Mouse (Mus musculus) midbrain, postnatal 0 days (tissue): ENCODE data around the gene Tex14. TPM values are rescaled to one million over a fixed set of nuclear protein-coding genes. Genes with fewer than 3 reads are reported as not detected.

ENCODE experiments used
- ATAC-seq: fragments of 200-750 bp; cut with Nextera tagmentation; 2 replicates; pipeline ENCODE4 v1.8.0; 2017; ENCODE audit warnings: moderate number of reproducible peaks, mild to moderate bottlenecking, moderate TSS enrichment, moderate library complexity; ENCODE audit not compliant: low FRiP score
- DNase-seq: peaks from one replicate; pipeline ENCODE4 v3.0.0-alpha.2; 2015; ENCODE audit warnings: low spot score
- H3K27ac ChIP-seq: fragments of 300-500 bp; sonication (generic); 2 replicates; pipeline ENCODE4 v1.5.1; 2014; ENCODE audit warnings: low read depth, mild to moderate bottlenecking, low read length, mixed read lengths
- H3K27me3 ChIP-seq: fragments of 300-500 bp; sonication (generic); 2 replicates; pipeline ENCODE4 v1.6.1; 2014; ENCODE audit warnings: low read length, control low read depth, mixed read lengths; ENCODE audit not compliant: insufficient read depth
- H3K36me3 ChIP-seq: fragments of 300-500 bp; sonication (generic); 2 replicates; pipeline ENCODE4 v1.6.1; 2014; ENCODE audit warnings: low read length, control low read depth, mixed read lengths; ENCODE audit not compliant: insufficient read depth
- H3K4me1 ChIP-seq: fragments of 300-500 bp; sonication (generic); 2 replicates; pipeline ENCODE4 v1.6.1; 2014; ENCODE audit warnings: mild to moderate bottlenecking, control low read depth, antibody characterized with exemption, low read length, mixed read lengths; ENCODE audit not compliant: insufficient read depth
- H3K4me2 ChIP-seq: fragments of 300-500 bp; sonication (generic); 2 replicates; pipeline ENCODE4 v1.6.1; 2014; ENCODE audit warnings: low read depth, mild to moderate bottlenecking, low read length, mixed read lengths; ENCODE audit not compliant: poor library complexity, severe bottlenecking
- H3K4me3 ChIP-seq: fragments of 300-500 bp; sonication (generic); 2 replicates; pipeline ENCODE4 v1.5.1; 2014; ENCODE audit warnings: low read depth, mild to moderate bottlenecking, low read length, moderate library complexity
- H3K9ac ChIP-seq: fragments of 300-500 bp; sonication (generic); replicated peaks from 2 replicates; pipeline ENCODE4 v1.6.1; 2014; ENCODE audit warnings: mild to moderate bottlenecking, low read length, moderate library complexity, mixed read lengths; ENCODE audit not compliant: poor library complexity, severe bottlenecking
- H3K9me3 ChIP-seq: fragments of 300-500 bp; sonication (generic); 2 replicates; pipeline ENCODE4 v1.6.1; 2016; ENCODE audit warnings: low read length, control low read depth
- CTCF ChIP-seq: IDR thresholded peaks from 2 replicates; pipeline ENCODE4 v1.5.1; 2016; ENCODE audit warnings: antibody characterized with exemption, mild to moderate bottlenecking
- WGBS: fragments of 180-500 bp; shearing (Covaris S2); extraction: QIAGEN DNeasy Blood & Tissue Kit; methylation state at CpG from one replicate; pipeline ENCODE4 v1.1.7; 2014; 5-methylcytosine and 5-hydroxymethylcytosine counted together
- polyA plus RNA-seq: library from polyadenylated mRNA; unstranded; fragments of >200 nt; fragmentation: Nextera tagmentation; extraction: Ambion mirVana; gene quantifications from 2 replicates; pipeline ENCODE4 v1.2.1, GENCODE M21; 2015
- total RNA-seq: library from RNA; depleted of rRNA; stranded (reverse); fragments of >200 nt; gene quantifications from 2 replicates; pipeline ENCODE4 v1.2.3, GENCODE M21; 2014

Gene Tex14
- total and polyA plus RNA-seq, 2 experiments from 2014 or later, result 0.35 to 0.66 TPM

- H3K9me3 ChIP-seq, result no peaks in the 10 kb centered on the region
- TF ChIP-seq CTCF, result no peak
- H3K27me3 ChIP-seq, result no peaks in the 10 kb centered on the region
- H3K4me3 ChIP-seq, result no peak overlapping the region
- 54% methylated on average over 5 of the region's 5 CpGs for WGBS
- H3K4me2 ChIP-seq, result no peak overlapping the region
- no peaks in the 10 kb centered on the region for H3K36me3 ChIP-seq
- no peaks in the 10 kb centered on the region for H3K4me1 ChIP-seq
- no peak overlapping the region for H3K27ac ChIP-seq
- DNase-seq (no peak), ATAC-seq (no peak)
- H3K9ac ChIP-seq, result no peak overlapping the region
Measured at GRCm38 (mm10) chr11:87523466-87523865, 118.6 kb downstream of the Tex14 start.

- Histone ChIP-seq H3K4me3 (no peak overlapping the region), H3K9ac (no peak overlapping the region), H3K4me1 (no peaks in the 10 kb centered on the region), H3K9me3 (no peaks in the 10 kb centered on the region), H3K27ac (no peak overlapping the region), H3K27me3 (no peaks in the 10 kb centered on the region), H3K4me2 (no peak overlapping the region), H3K36me3 (no peaks in the 10 kb centered on the region)
- DNase-seq, result no peak
- TF ChIP-seq CTCF, result no peak
- no peak for ATAC-seq
Measured at GRCm38 (mm10) chr11:87523967-87524366, 119.1 kb downstream of the Tex14 start.

- Histone ChIP-seq H3K9ac (no peak overlapping the region), H3K27me3 (no peaks in the 10 kb centered on the region)
Measured at GRCm38 (mm10) chr11:87524780-87525179, 119.9 kb downstream of the Tex14 start.

GRCm38 (mm10) chr11:87527364-87527763 lies 122.5 kb downstream of the Tex14 start:
- no peaks in the 10 kb centered on the region for H3K36me3 ChIP-seq
- H3K4me3 ChIP-seq, result no peak overlapping the region
- WGBS, result 77% methylated on average over 3 of the region's 3 CpGs
- no peak overlapping the region for H3K9ac ChIP-seq
- ATAC-seq (no peak), DNase-seq (no peak)
- TF ChIP-seq CTCF, result no peak
- H3K27me3 ChIP-seq, result no peaks in the 10 kb centered on the region
- no peaks in the 10 kb centered on the region for H3K4me1 ChIP-seq
- H3K4me2 ChIP-seq, result no peak overlapping the region
- H3K9me3 ChIP-seq, result no peaks in the 10 kb centered on the region
- no peak overlapping the region for H3K27ac ChIP-seq

More at GRCm38 (mm10) chr11:87524780-87525179, 119.9 kb downstream of the Tex14 start:
- Histone ChIP-seq H3K4me3 (no peak overlapping the region), H3K4me1 (no peaks in the 10 kb centered on the region), H3K9me3 (no peaks in the 10 kb centered on the region), H3K4me2 (no peak overlapping the region), H3K27ac (no peak overlapping the region), H3K36me3 (no peaks in the 10 kb centered on the region)
- ATAC-seq (no peak), DNase-seq (peak; percentile 3)
- no peak for TF ChIP-seq CTCF

- Histone ChIP-seq H3K4me2 (no peak overlapping the region), H3K4me1 (no peaks in the 10 kb centered on the region), H3K9me3 (no peaks in the 10 kb centered on the region), H3K27ac (no peak overlapping the region), H3K4me3 (no peak overlapping the region), H3K27me3 (no peaks in the 10 kb centered on the region), H3K36me3 (no peaks in the 10 kb centered on the region), H3K9ac (no peak overlapping the region)
- no peak for DNase-seq
- peak; percentile 46 for TF ChIP-seq CTCF
- 68% methylated on average over 4 of the region's 4 CpGs for WGBS
- ATAC-seq, result no peak
Measured at GRCm38 (mm10) chr11:87527990-87528389, 123.1 kb downstream of the Tex14 start.

GRCm38 (mm10) chr11:87531695-87532094 lies 126.8 kb downstream of the Tex14 start:
- no peak; the same call in 1 of the 2 replicates for TF ChIP-seq CTCF

More at GRCm38 (mm10) chr11:87531695-87532094, 126.8 kb downstream of the Tex14 start:
- H3K4me2 ChIP-seq, result no peak overlapping the region
- H3K36me3 ChIP-seq, result no peaks in the 10 kb centered on the region
- DNase-seq (peak; percentile 21), ATAC-seq (no peak)
- WGBS, result 55% methylated on average over 6 of the region's 6 CpGs
- H3K4me1 ChIP-seq, result no peaks in the 10 kb centered on the region
- no peak overlapping the region for H3K4me3 ChIP-seq
- no peak overlapping the region for H3K9ac ChIP-seq
- H3K9me3 ChIP-seq, result no peaks in the 10 kb centered on the region
- no peak overlapping the region for H3K27ac ChIP-seq
- H3K27me3 ChIP-seq, result no peaks in the 10 kb centered on the region
